Mouse (Mus musculus): Measurements from ENCODE around the gene Mob3b. TPM values are rescaled to one million over a fixed set of nuclear protein-coding genes. Genes with fewer than 3 reads are reported as not detected.

The Mob3b gene
- polyA plus RNA-seq, 1 experiment, result 6.5 TPM

DNA sequence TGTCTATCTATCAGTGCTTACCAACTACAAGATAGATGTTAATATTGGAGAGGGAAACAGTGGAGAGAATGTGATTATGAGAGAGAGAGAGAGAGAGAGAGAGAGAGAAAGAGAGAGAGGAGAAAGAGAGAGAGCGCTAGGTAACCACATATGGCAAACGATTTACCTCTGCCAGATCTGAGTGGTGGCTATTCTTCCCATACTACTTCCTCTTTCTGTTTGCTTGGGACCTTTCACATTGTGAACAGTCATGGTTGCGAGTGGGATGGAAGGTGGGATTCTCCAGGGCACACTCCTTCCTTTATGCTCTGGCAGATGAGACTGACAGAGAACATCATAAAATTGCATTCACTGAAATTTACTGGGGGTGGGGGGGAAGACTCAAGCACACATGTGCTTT, 40.1 kb downstream of the Mob3b start:
- Histone ChIP-seq H3K36me3 (ENCODE audit: control insufficient read depth, insufficient read depth, low read length, poor library complexity, severe bottlenecking) (no peaks in the 10 kb centered on the region), H3K4me3 (ENCODE audit: low read depth, low read length) (no peak overlapping the region), H3K27ac (ENCODE audit: insufficient read depth, low read length) (no peak overlapping the region), H3K4me1 (ENCODE audit: control insufficient read depth, insufficient read depth, low read length) (peaks cover 7% of the 10 kb centered on the region), H3K9me3 (replicated peaks; ENCODE audit: control insufficient read depth, insufficient read depth, low read length, poor library complexity, severe bottlenecking) (no peaks in the 10 kb centered on the region), H3K9ac (ENCODE audit: low read depth, poor library complexity, severe bottlenecking) (no peak overlapping the region), H3K27me3 (ENCODE audit: control insufficient read depth, insufficient read depth, low read length, poor library complexity, severe bottlenecking) (no peaks in the 10 kb centered on the region)
- TF ChIP-seq EP300 (IDR thresholded peaks at IDR 0.05; ENCODE audit: insufficient read depth, low read depth, low read length) (no peak), CTCF (IDR thresholded peaks at IDR 0.05; ENCODE audit: low read depth, low read length) (no peak), POLR2A (IDR thresholded peaks at IDR 0.05; ENCODE audit: insufficient read depth, low read length) (no peak)

DNA sequence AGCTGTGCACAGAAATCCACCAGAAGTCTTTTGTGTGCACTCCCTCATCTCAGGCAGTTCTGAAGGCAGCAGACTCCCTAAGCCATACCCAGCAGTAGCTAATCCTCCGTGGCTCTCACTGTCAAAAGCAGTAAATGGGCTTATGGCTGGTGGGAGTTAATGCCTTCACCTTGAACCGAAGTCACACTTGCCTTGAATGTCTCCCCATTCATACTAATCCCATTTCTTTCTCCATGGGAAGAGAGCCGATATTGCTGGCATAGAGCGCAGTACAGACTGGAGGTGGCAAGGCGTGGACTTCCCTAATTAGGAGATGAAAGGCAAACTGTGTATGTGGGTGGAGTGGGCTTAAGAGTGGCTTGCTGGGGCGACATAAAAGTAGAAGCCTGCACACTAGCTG, 41.4 kb downstream of the Mob3b start:
- H3K36me3 ChIP-seq (ENCODE audit: control insufficient read depth, insufficient read depth, low read length, poor library complexity, severe bottlenecking), result no peaks in the 10 kb centered on the region
- no peak overlapping the region for H3K4me3 ChIP-seq (ENCODE audit: low read depth, low read length)
- H3K9me3 ChIP-seq (replicated peaks; ENCODE audit: control insufficient read depth, insufficient read depth, low read length, poor library complexity, severe bottlenecking), result no peaks in the 10 kb centered on the region
- no peaks in the 10 kb centered on the region for H3K27me3 ChIP-seq (ENCODE audit: control insufficient read depth, insufficient read depth, low read length, poor library complexity, severe bottlenecking)
- H3K4me1 ChIP-seq (ENCODE audit: control insufficient read depth, insufficient read depth, low read length), result peaks cover 7% of the 10 kb centered on the region
- H3K9ac ChIP-seq (ENCODE audit: low read depth, poor library complexity, severe bottlenecking), result no peak overlapping the region
- H3K27ac ChIP-seq (ENCODE audit: insufficient read depth, low read length), result no peak overlapping the region
- TF ChIP-seq CTCF (IDR thresholded peaks at IDR 0.05; ENCODE audit: low read depth, low read length) (no peak), EP300 (IDR thresholded peaks at IDR 0.05; ENCODE audit: insufficient read depth, low read depth, low read length) (no peak), POLR2A (IDR thresholded peaks at IDR 0.05; ENCODE audit: insufficient read depth, low read length) (no peak)

DNA sequence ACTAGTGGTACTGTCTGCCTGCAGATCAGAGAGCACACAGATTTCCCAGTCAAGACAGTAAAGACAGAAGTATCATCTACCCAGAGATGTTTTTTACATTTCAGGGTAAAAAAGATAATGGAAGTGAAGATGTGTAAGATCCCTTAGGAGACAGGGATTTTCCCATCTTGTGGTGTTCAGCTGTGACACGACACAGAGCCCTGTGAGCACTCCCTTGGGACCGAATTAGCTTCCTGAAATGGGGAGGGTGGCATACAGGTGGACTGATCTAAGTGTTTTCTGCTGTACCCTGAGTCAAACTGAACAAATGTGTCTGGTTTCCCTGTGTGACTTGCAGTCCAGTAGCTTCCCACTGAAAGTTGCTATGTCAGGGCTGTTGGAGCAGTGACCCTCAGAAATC, 42.3 kb downstream of the Mob3b start:
- Histone ChIP-seq H3K27ac (ENCODE audit: insufficient read depth, low read length) (no peak overlapping the region), H3K4me1 (ENCODE audit: control insufficient read depth, insufficient read depth, low read length) (peaks cover 7% of the 10 kb centered on the region)
- TF ChIP-seq EP300 (IDR thresholded peaks at IDR 0.05; ENCODE audit: insufficient read depth, low read depth, low read length) (no peak), POLR2A (IDR thresholded peaks at IDR 0.05; ENCODE audit: insufficient read depth, low read length) (no peak), CTCF (IDR thresholded peaks at IDR 0.05; ENCODE audit: low read depth, low read length) (no peak)

DNA sequence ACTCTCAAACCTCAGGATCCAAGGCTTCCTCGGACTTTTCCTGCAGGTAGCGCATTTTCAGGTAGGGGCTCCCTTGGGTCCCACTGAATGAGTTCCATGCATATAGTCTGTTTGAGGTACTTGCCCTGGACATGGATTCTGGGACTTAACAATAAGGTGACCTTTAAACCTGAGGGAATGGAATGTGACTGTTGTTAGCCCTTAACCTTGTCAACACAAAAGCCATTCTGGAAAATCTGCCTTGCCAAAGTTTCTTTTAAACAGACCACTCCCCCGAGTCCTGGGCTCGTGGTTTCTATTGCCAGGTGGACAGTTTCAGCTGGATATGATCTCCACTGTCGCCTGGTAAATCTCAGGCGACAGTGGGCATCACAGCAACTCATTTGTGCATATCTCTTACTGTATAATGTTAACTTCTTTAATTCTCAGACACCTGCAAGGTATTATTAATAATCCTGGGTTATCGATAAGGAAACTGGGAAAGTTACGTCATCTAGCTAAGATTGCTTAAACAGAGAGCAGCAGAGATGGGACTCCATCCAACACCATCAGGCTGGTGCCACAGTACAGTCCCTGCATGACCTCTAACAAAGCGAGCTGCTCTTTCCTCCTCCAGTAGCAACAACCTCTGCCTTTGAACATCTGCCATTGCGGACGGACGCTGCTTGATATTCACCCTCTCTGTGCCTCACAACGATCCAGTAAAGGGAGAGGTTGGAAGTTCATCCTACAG, 43.6 kb downstream of the Mob3b start:
- Histone ChIP-seq H3K4me3 (ENCODE audit: low read depth, low read length) (no peak overlapping the region), H3K27ac (ENCODE audit: insufficient read depth, low read length) (peak overlapping the region; percentile 60)

More for the DNA sequence above, 42.3 kb downstream of the Mob3b start:
- no peaks in the 10 kb centered on the region for H3K27me3 ChIP-seq (ENCODE audit: control insufficient read depth, insufficient read depth, low read length, poor library complexity, severe bottlenecking)
- H3K4me3 ChIP-seq (ENCODE audit: low read depth, low read length), result no peak overlapping the region
- H3K9ac ChIP-seq (ENCODE audit: low read depth, poor library complexity, severe bottlenecking), result no peak overlapping the region
- H3K36me3 ChIP-seq (ENCODE audit: control insufficient read depth, insufficient read depth, low read length, poor library complexity, severe bottlenecking), result no peaks in the 10 kb centered on the region
- no peaks in the 10 kb centered on the region for H3K9me3 ChIP-seq (replicated peaks; ENCODE audit: control insufficient read depth, insufficient read depth, low read length, poor library complexity, severe bottlenecking)

DNA sequence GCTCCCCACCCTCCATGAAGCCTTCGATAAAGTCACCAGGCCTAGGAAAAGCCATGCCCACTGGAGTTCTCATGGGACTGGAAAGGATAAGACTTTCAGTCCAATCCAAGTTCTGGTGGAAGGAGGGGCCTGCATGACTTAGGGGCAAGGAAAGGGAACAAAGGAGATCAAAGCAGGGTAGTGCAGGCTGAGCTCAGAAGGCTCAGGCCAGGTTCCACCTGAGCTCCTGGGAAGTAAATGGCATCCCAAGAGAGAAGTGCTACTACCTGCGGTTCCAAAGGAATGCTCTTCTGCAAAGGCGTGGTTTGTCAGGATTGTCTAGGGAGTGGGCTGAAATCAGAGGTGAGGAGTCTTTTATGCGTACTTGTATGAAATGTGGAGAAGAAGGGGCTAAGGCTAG, 44.8 kb downstream of the Mob3b start:
- no peak overlapping the region for H3K9ac ChIP-seq (ENCODE audit: low read depth, poor library complexity, severe bottlenecking)
- H3K27ac ChIP-seq (ENCODE audit: insufficient read depth, low read length), result 0 out of 2 replicates have a peak overlapping the region, but pooled peaks have one; percentile 3
- H3K4me1 ChIP-seq (ENCODE audit: control insufficient read depth, insufficient read depth, low read length), result peaks cover 7% of the 10 kb centered on the region
- no peaks in the 10 kb centered on the region for H3K9me3 ChIP-seq (replicated peaks; ENCODE audit: control insufficient read depth, insufficient read depth, low read length, poor library complexity, severe bottlenecking)
- no peaks in the 10 kb centered on the region for H3K27me3 ChIP-seq (ENCODE audit: control insufficient read depth, insufficient read depth, low read length, poor library complexity, severe bottlenecking)
- no peak overlapping the region for H3K4me3 ChIP-seq (ENCODE audit: low read depth, low read length)
- TF ChIP-seq EP300 (IDR thresholded peaks at IDR 0.05; ENCODE audit: insufficient read depth, low read depth, low read length), result no peak
- TF ChIP-seq POLR2A (IDR thresholded peaks at IDR 0.05; ENCODE audit: insufficient read depth, low read length), result no peak
- no peak for TF ChIP-seq CTCF (IDR thresholded peaks at IDR 0.05; ENCODE audit: low read depth, low read length)
- no peaks in the 10 kb centered on the region for H3K36me3 ChIP-seq (ENCODE audit: control insufficient read depth, insufficient read depth, low read length, poor library complexity, severe bottlenecking)

More for the DNA sequence above, 43.6 kb downstream of the Mob3b start:
- peaks cover 7% of the 10 kb centered on the region for H3K4me1 ChIP-seq (ENCODE audit: control insufficient read depth, insufficient read depth, low read length)
- H3K9me3 ChIP-seq (replicated peaks; ENCODE audit: control insufficient read depth, insufficient read depth, low read length, poor library complexity, severe bottlenecking), result no peaks in the 10 kb centered on the region
- no peak for TF ChIP-seq EP300 (IDR thresholded peaks at IDR 0.05; ENCODE audit: insufficient read depth, low read depth, low read length)
- TF ChIP-seq POLR2A (IDR thresholded peaks at IDR 0.05; ENCODE audit: insufficient read depth, low read length), result no peak
- no peak for TF ChIP-seq CTCF (IDR thresholded peaks at IDR 0.05; ENCODE audit: low read depth, low read length)
- no peak overlapping the region for H3K9ac ChIP-seq (ENCODE audit: low read depth, poor library complexity, severe bottlenecking)
- no peaks in the 10 kb centered on the region for H3K27me3 ChIP-seq (ENCODE audit: control insufficient read depth, insufficient read depth, low read length, poor library complexity, severe bottlenecking)
- no peaks in the 10 kb centered on the region for H3K36me3 ChIP-seq (ENCODE audit: control insufficient read depth, insufficient read depth, low read length, poor library complexity, severe bottlenecking)

DNA sequence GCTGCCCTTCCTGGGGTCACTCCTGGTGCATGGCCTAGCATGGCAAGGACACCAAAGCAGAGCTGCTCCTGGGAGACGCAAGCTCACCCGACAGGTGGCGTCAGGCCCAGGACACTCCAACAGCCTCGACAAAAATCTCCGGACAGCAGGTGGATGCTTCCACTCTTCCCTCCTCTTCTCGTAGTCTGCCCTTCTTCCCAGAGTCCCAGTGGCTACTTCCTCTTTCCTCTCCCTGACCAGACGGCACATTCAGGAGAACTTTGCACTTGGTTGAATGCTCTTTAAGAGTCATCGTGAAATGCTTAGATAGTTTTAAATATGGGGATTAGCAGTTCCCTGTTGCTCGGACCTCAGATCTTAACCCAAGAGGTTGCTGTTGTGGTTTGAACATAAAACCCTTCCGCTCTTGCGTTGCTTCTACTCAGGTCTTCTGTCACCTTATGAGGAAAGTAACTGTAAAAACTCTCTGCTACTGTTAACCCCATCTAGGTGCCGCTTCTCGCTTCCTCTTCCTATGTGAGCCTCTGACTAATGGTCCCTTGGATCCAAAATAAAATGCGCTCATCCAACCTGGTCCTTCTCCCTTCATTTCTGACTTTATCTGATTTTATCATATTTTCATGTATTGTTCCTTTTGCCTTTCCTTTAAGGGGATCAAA, 52.0 kb downstream of the Mob3b start:
- peaks cover 3% of the 10 kb centered on the region for H3K4me1 ChIP-seq (ENCODE audit: control insufficient read depth, insufficient read depth, low read length)
- H3K9ac ChIP-seq (ENCODE audit: low read depth, poor library complexity, severe bottlenecking), result no peak overlapping the region
- H3K4me3 ChIP-seq (ENCODE audit: low read depth, low read length), result no peak overlapping the region
- H3K9me3 ChIP-seq (replicated peaks; ENCODE audit: control insufficient read depth, insufficient read depth, low read length, poor library complexity, severe bottlenecking), result no peaks in the 10 kb centered on the region
- H3K36me3 ChIP-seq (ENCODE audit: control insufficient read depth, insufficient read depth, low read length, poor library complexity, severe bottlenecking), result no peaks in the 10 kb centered on the region
- TF ChIP-seq CTCF (IDR thresholded peaks at IDR 0.05; ENCODE audit: low read depth, low read length) (peak; percentile 11), EP300 (IDR thresholded peaks at IDR 0.05; ENCODE audit: insufficient read depth, low read depth, low read length) (no peak), POLR2A (IDR thresholded peaks at IDR 0.05; ENCODE audit: insufficient read depth, low read length) (no peak)
- H3K27ac ChIP-seq (ENCODE audit: insufficient read depth, low read length), result no peak overlapping the region
- no peaks in the 10 kb centered on the region for H3K27me3 ChIP-seq (ENCODE audit: control insufficient read depth, insufficient read depth, low read length, poor library complexity, severe bottlenecking)

Data from ES-Bruce4 (cell line).